Mouse (Mus musculus) ES-E14 (cell line): ENCODE measurements around the gene Ntrk3. TPM values are rescaled to one million over a fixed set of nuclear protein-coding genes. Genes with fewer than 3 reads are reported as not detected.

Source experiments
- DNase-seq: peaks from one replicate; pipeline ENCODE4 v3.0.0-alpha.2; 2013; ENCODE audit warnings: low read depth, low spot score
- H3K27ac ChIP-seq: 2 replicates; pipeline ENCODE4 v1.5.1; 2012; ENCODE audit warnings: low read depth, mild to moderate bottlenecking, low read length, moderate library complexity, mixed read lengths; ENCODE audit not compliant: poor library complexity, insufficient read depth, severe bottlenecking
- H3K36me3 ChIP-seq: 2 replicates; pipeline ENCODE4 v1.6.1; 2012; ENCODE audit warnings: mild to moderate bottlenecking, low read length, moderate library complexity, mixed read lengths; ENCODE audit not compliant: control insufficient read depth, poor library complexity, insufficient read depth, severe bottlenecking
- H3K4me1 ChIP-seq, 2 experiments: fragments of 150-350 bp in 1 of 2; sonication (generic) in 1 of 2; 2 replicates each; pipeline ENCODE4 v1.6.1; 2012; ENCODE audit warnings: low read length in 2 of 2, mild to moderate bottlenecking in 1 of 2, mixed read lengths in 1 of 2; ENCODE audit not compliant: control insufficient read depth in 2 of 2, insufficient read depth in 2 of 2, poor library complexity in 1 of 2
- H3K4me3 ChIP-seq, 2 experiments: fragments of 150-350 bp in 1 of 2; sonication (generic) in 1 of 2; 2 replicates each; pipeline ENCODE4 v1.5.1; 2012; ENCODE audit warnings: low read length in 2 of 2, low read depth in 1 of 2, mild to moderate bottlenecking in 1 of 2, mixed read lengths in 1 of 2; ENCODE audit not compliant: insufficient read depth in 1 of 2, poor library complexity in 1 of 2, severe bottlenecking in 1 of 2
- H3K9ac ChIP-seq: 2 replicates; pipeline ENCODE4 v1.6.1; 2012; ENCODE audit warnings: low read depth, mild to moderate bottlenecking, low read length, mixed read lengths; ENCODE audit not compliant: poor library complexity, insufficient read depth, severe bottlenecking
- H3K9me3 ChIP-seq: fragments of 150-350 bp; sonication (generic); 2 replicates; pipeline ENCODE4 v1.6.1; 2012; ENCODE audit warnings: low read depth, mild to moderate bottlenecking, low read length; ENCODE audit not compliant: control insufficient read depth, insufficient read depth
- CHD2 ChIP-seq: IDR thresholded peaks from 2 replicates; pipeline ENCODE4 v1.6.1; 2014; ENCODE audit warnings: mild to moderate bottlenecking, low read depth, low read length, inconsistent platforms
- HCFC1 ChIP-seq: IDR thresholded peaks from 2 replicates; pipeline ENCODE4 v1.6.1; 2012; ENCODE audit warnings: low read length, inconsistent platforms, borderline replicate concordance; ENCODE audit not compliant: insufficient read depth
- MAFK ChIP-seq: IDR thresholded peaks from 2 replicates; pipeline ENCODE4 v1.6.1; 2014; ENCODE audit warnings: mild to moderate bottlenecking, low read depth, low read length, inconsistent platforms; ENCODE audit not compliant: insufficient read depth
- ZC3H11A ChIP-seq: IDR thresholded peaks from 2 replicates; pipeline ENCODE4 v1.6.1; 2012; ENCODE audit warnings: low read depth, mild to moderate bottlenecking, inconsistent platforms, low read length, borderline replicate concordance
- ZNF384 ChIP-seq: IDR thresholded peaks from 2 replicates; pipeline ENCODE4 v1.6.1; 2012; ENCODE audit warnings: low read depth, low read length, inconsistent platforms
- in situ Hi-C, 2 experiments: fragments of 600-800 bp; cut with MboI; formaldehyde crosslinking; loops; one replicate each; pipeline ENCODE4 v1.15.1; 2025; ENCODE audit warnings: low sequenced_read_pairs in 2 of 2, inconsistent platforms in 1 of 2; ENCODE audit not compliant: unreplicated experiment in 2 of 2
- total RNA-seq: library from RNA; depleted of rRNA; stranded (reverse); fragments of 300-350 nt; gene quantifications from 2 replicates; pipeline ENCODE4 v1.2.3, GENCODE M21; 2012

Ntrk3 gene
- total RNA-seq, 1 experiment, result 0.40 TPM

GRCm38 (mm10) chr7:78361341-78362309 is 376.2 kb downstream of the Ntrk3 start:
- in situ Hi-C loops, result no loop called here
- DNase-seq, result no peak

GRCm38 (mm10) chr7:78347464-78347863 is 390.3 kb downstream of the Ntrk3 start:
- Histone ChIP-seq H3K27ac (no peak overlapping the region), H3K9ac (no peak overlapping the region), H3K9me3 (no peaks in the 10 kb centered on the region), H3K4me1 (no peaks in the 10 kb centered on the region), H3K4me3 (no peak overlapping the region), H3K36me3 (no peaks in the 10 kb centered on the region)
- TF ChIP-seq CHD2 (no peak), HCFC1 (no peak), ZC3H11A (no peak), MAFK (no peak), ZNF384 (no peak)
- in situ Hi-C loops, result no loop called here
- DNase-seq, result no peak

More at GRCm38 (mm10) chr7:78361341-78362309, 376.2 kb downstream of the Ntrk3 start:
- Histone ChIP-seq H3K36me3 (no peaks in the 10 kb centered on the region), H3K27ac (no peak overlapping the region), H3K4me1 (no peaks in the 10 kb centered on the region), H3K4me3 (no peak overlapping the region), H3K9ac (no peak overlapping the region), H3K9me3 (no peaks in the 10 kb centered on the region)
- no peak for TF ChIP-seq ZC3H11A
- TF ChIP-seq MAFK, result no peak
- TF ChIP-seq CHD2, result no peak
- TF ChIP-seq ZNF384, result no peak

GRCm38 (mm10) chr7:78333422-78333821 is 404.4 kb downstream of the Ntrk3 start:
- H3K4me1 ChIP-seq, result no peaks in the 10 kb centered on the region
- no peaks in the 10 kb centered on the region for H3K36me3 ChIP-seq
- in situ Hi-C loops, result no loop called here
- no peak overlapping the region for H3K4me3 ChIP-seq
- H3K9me3 ChIP-seq, result no peaks in the 10 kb centered on the region
- no peak overlapping the region for H3K27ac ChIP-seq
- TF ChIP-seq ZC3H11A (no peak), CHD2 (no peak), ZNF384 (no peak), HCFC1 (no peak), MAFK (no peak)
- H3K9ac ChIP-seq, result no peak overlapping the region
- no peak for DNase-seq

- Histone ChIP-seq H3K4me3 (no peak overlapping the region), H3K27ac (no peak overlapping the region), H3K9ac (no peak overlapping the region), H3K36me3 (no peaks in the 10 kb centered on the region), H3K4me1 (no peaks in the 10 kb centered on the region), H3K9me3 (no peaks in the 10 kb centered on the region)
- TF ChIP-seq CHD2 (no peak), ZNF384 (no peak), MAFK (no peak), HCFC1 (no peak), ZC3H11A (no peak)
- in situ Hi-C loops, result no loop called here
- no peak for DNase-seq
Observed at GRCm38 (mm10) chr7:78328301-78328700, 409.5 kb downstream of the Ntrk3 start.

- in situ Hi-C loops, result no loop called here
- Histone ChIP-seq H3K9me3 (no peaks in the 10 kb centered on the region), H3K4me1 (no peaks in the 10 kb centered on the region), H3K36me3 (no peaks in the 10 kb centered on the region), H3K27ac (no peak overlapping the region), H3K9ac (no peak overlapping the region), H3K4me3 (no peak overlapping the region)
- no peak for DNase-seq
- no peak for TF ChIP-seq MAFK
- no peak for TF ChIP-seq ZNF384
- no peak for TF ChIP-seq CHD2
- TF ChIP-seq ZC3H11A, result no peak
- no peak for TF ChIP-seq HCFC1
Observed at GRCm38 (mm10) chr7:78326185-78326584, 411.6 kb downstream of the Ntrk3 start.
